Mouse (Mus musculus) olfactory bulb, adult 2 months (tissue): ENCODE measurements at regions not wholly inside any gene's neighbourhood (a gene's known extent, or its start where the extent isn't known, plus 50 kb on each side); places are given as distances from the start of the nearest gene placed in this dataset.

Experiments used
- CTCF ChIP-seq: fragments of 200-500 bp; IDR thresholded peaks from 2 replicates; pipeline ENCODE4 v1.5.1; 2012; ENCODE audit warnings: low read depth, mild to moderate bottlenecking, low read length, moderate library complexity; ENCODE audit not compliant: insufficient read depth
- POLR2A ChIP-seq: fragments of 200-500 bp; IDR thresholded peaks from 2 replicates; pipeline ENCODE4 v1.6.1; 2012; ENCODE audit warnings: mild to moderate bottlenecking, low read depth, low read length, moderate library complexity; ENCODE audit not compliant: insufficient read depth

- TF ChIP-seq CTCF (no peak), POLR2A (no peak)
These were observed 91.1 kb upstream of the Zdhhc25 start for GRCm38 (mm10) chr15:88508971-88509370.
